Comparison of ENCODE assay signal across 8 mouse cellular contexts in the genomic region with DNA sequence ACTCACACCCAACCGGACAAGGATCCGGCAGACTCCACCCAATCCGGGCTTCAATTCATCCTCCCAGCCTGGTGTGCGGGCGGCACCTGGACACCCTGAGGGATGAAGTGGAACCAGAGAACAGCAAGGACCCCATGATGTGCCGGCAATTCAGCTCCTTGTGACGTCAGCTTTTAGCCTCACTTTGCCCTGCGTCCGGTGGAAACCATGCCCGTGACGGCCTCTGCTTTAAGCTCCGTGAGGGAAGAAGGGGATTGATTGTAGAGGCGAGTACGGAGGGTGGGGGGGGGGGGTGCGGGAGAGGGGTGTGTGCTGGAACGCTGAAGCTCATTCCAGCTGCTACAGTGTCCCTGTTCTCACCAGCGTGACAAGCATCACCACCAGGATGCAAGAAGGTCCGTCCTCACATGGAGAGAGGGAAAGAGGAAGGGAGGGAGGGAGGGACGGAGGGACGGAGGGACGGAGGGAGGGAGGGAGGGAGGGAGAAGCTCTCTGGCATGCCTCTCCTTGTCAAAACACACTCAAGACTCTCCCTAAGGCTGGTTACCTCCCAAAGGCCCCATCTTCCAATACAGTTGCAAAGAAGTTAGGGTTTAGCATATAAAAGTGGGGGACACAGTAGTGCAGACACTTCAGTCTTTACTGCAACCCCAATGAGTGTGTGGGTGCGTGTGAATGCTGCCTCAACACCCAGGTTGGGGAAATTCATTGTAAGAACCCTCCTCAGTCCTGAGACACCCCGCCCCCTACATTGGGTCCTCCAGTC. TPM values are rescaled to one million over a fixed set of nuclear protein-coding genes. Genes with fewer than 3 reads are reported as not detected.
DNase-seq lines count a peak whose midpoint lies in the region; ATAC-seq and TF ChIP-seq lines count a peak whose summit lies in the region.

No protein-coding gene starts in this region.

- no peak overlapping the region for H3K9ac ChIP-seq in embryonic facial prominence, embryonic 15.5 days
- peak overlapping the region; percentile 45 for H3K9ac ChIP-seq in limb, embryonic 14.5 days (ENCODE audit: low read depth, low read length, severe bottlenecking)

- peak overlapping the region; percentile 44 for H3K4me3 ChIP-seq in lung, adult 2 months (replicated peaks; ENCODE audit: extremely low read depth, low read depth, low read length)
- peak overlapping the region; percentile 34 for H3K4me3 ChIP-seq in embryonic facial prominence, embryonic 15.5 days (replicated peaks)
- H3K4me3 ChIP-seq in limb, embryonic 14.5 days (replicated peaks; ENCODE audit: low read length), result peak overlapping the region; percentile 35

- no peak for DNase-seq in lung, adult 2 months
- DNase-seq in lung, postnatal 25 days (ENCODE audit: low spot score), result no peak
- no peak for DNase-seq in limb, embryonic 14.5 days (ENCODE audit: low spot score)
- peak; percentile 66 for DNase-seq in retina, postnatal 1 day
- DNase-seq in thymus, postnatal 0 days (ENCODE audit: low spot score), result no peak
- DNase-seq in gastrocnemius, postnatal 25 days, result no peak
- DNase-seq in MN1 (ENCODE audit: low spot score), result no peak

- no peak for ATAC-seq in embryonic facial prominence, embryonic 15.5 days (ENCODE audit: insufficient number of reproducible peaks, low FRiP score, low TSS enrichment, low read depth)
- ATAC-seq in limb, embryonic 14.5 days (ENCODE audit: low FRiP score, low read depth), result peak; percentile 23; the same call in 1 of the 2 replicates

- TF ChIP-seq POLR2A in lung, adult 2 months (IDR thresholded peaks at IDR 0.05; ENCODE audit: borderline replicate concordance, extremely low read depth, low read depth, low read length), result no peak
- no peak for TF ChIP-seq POLR2A in limb, embryonic 14.5 days (IDR thresholded peaks at IDR 0.05; ENCODE audit: borderline replicate concordance, extremely low read depth, insufficient read depth, insufficient read length)

- H3K4me2 ChIP-seq in embryonic facial prominence, embryonic 15.5 days (replicated peaks), result peak overlapping the region; percentile 57
- H3K4me2 ChIP-seq in limb, embryonic 14.5 days (replicated peaks; ENCODE audit: low read depth, low read length, severe bottlenecking), result peak overlapping the region; percentile 55

- 10% methylated on average over 23 of the region's 23 CpGs for WGBS in lung, adult 2 months
- WGBS in embryonic facial prominence, embryonic 15.5 days, result 2% methylated on average over 22 of the region's 23 CpGs
- WGBS in limb, embryonic 14.5 days, result 6% methylated on average over 22 of the region's 23 CpGs

- H3K36me3 ChIP-seq in embryonic facial prominence, embryonic 15.5 days, result no peaks in the 10 kb centered on the region
- H3K36me3 ChIP-seq in limb, embryonic 14.5 days (ENCODE audit: control insufficient read depth, insufficient read depth, low read length), result no peaks in the 10 kb centered on the region

- no peak overlapping the region for H3K27ac ChIP-seq in embryonic facial prominence, embryonic 15.5 days (replicated peaks)
- H3K27ac ChIP-seq in limb, embryonic 14.5 days (replicated peaks; ENCODE audit: low read depth, low read length), result no peak overlapping the region

- H3K4me1 ChIP-seq in lung, adult 2 months (ENCODE audit: control insufficient read depth, insufficient read depth, low read length), result peaks cover 3% of the 10 kb centered on the region; the same call in 1 of the 2 replicates
- H3K4me1 ChIP-seq in embryonic facial prominence, embryonic 15.5 days, result peaks cover 14% of the 10 kb centered on the region
- H3K4me1 ChIP-seq in limb, embryonic 14.5 days (ENCODE audit: control insufficient read depth, insufficient read depth, low read length), result peaks cover 16% of the 10 kb centered on the region

- TF ChIP-seq CTCF in lung, adult 2 months (IDR thresholded peaks at IDR 0.05; ENCODE audit: insufficient read depth, low read length), result no peak

- no peaks in the 10 kb centered on the region for H3K9me3 ChIP-seq in embryonic facial prominence, embryonic 15.5 days (replicated peaks)
- H3K9me3 ChIP-seq in limb, embryonic 14.5 days (ENCODE audit: control insufficient read depth, low read length), result no peaks in the 10 kb centered on the region

- H3K27me3 ChIP-seq in embryonic facial prominence, embryonic 15.5 days, result no peaks in the 10 kb centered on the region
- no peaks in the 10 kb centered on the region for H3K27me3 ChIP-seq in limb, embryonic 14.5 days (ENCODE audit: control insufficient read depth, insufficient read depth, low read length)

RNA-seq across cellular contexts. Expression of gene Chrna1, which starts 19.1 kb away (rescaled TPM):
- polyA plus RNA-seq in lung, adult 2 months (2012; rRNA removed), result 0.66 TPM in 1 of 2 replicates, not detected in the other
- polyA plus RNA-seq in embryonic facial prominence, embryonic 15.5 days (2015; fragmentation: Nextera tagmentation; extraction: Ambion mirVana), result 14.1 and 19.8 TPM in 2 replicates
- polyA plus RNA-seq in limb, embryonic 14.5 days (2012; rRNA removed), result 8.9 and 9.3 TPM in 2 replicates
- 14.9 and 19.4 TPM in 2 replicates for polyA plus RNA-seq in limb, embryonic 14.5 days (2014; fragmentation: Nextera tagmentation; extraction: Ambion mirVana)
- 0.42 and 0.58 TPM in 2 replicates for polyA plus RNA-seq in thymus, postnatal 0 days (2015; fragmentation: Nextera tagmentation; extraction: Ambion mirVana)
- 1 to 10 TPM; 7.6 to 9.0 TPM for total RNA-seq in gastrocnemius, postnatal 25 days (2021)

RNA-seq across cellular contexts. Expression of gene Wipf1, which starts 31.5 kb away (rescaled TPM):
- 23.1 and 23.8 TPM in 2 replicates for polyA plus RNA-seq in lung, adult 2 months (2012; rRNA removed)
- polyA plus RNA-seq in embryonic facial prominence, embryonic 15.5 days (2015; fragmentation: Nextera tagmentation; extraction: Ambion mirVana), result 17.5 and 20.0 TPM in 2 replicates
- polyA plus RNA-seq in limb, embryonic 14.5 days (2012; rRNA removed), result 20.1 and 25.8 TPM in 2 replicates
- polyA plus RNA-seq in limb, embryonic 14.5 days (2014; fragmentation: Nextera tagmentation; extraction: Ambion mirVana), result 25.7 and 27.8 TPM in 2 replicates
- 22.2 and 25.1 TPM in 2 replicates for polyA plus RNA-seq in thymus, postnatal 0 days (2015; fragmentation: Nextera tagmentation; extraction: Ambion mirVana)
- total RNA-seq in gastrocnemius, postnatal 25 days (2021), result 10 to 100 TPM; 11.2 to 11.5 TPM
